Mouse (Mus musculus) limb, embryonic 14.5 days (tissue): ENCODE results near the gene Fam209. TPM values are rescaled to one million over a fixed set of nuclear protein-coding genes. Genes with fewer than 3 reads are reported as not detected.
A peak's percentile ranks its signal among the peaks of the same experiment; 100 is the strongest.

Experiments
- ATAC-seq: fragments of 200-750 bp; cut with Nextera tagmentation; 2 replicates; pipeline ENCODE4 v1.8.0; 2017; ENCODE audit warnings: low read depth, moderate number of reproducible peaks, moderate TSS enrichment; ENCODE audit not compliant: low FRiP score
- DNase-seq: peaks from one replicate; pipeline ENCODE4 v3.0.0-alpha.2; 2015; ENCODE audit warnings: low spot score
- H3K27ac ChIP-seq: fragments of 300-500 bp; sonication (generic); replicated peaks from 2 replicates; pipeline ENCODE4 v1.5.1; 2014; ENCODE audit warnings: low read depth, mild to moderate bottlenecking, low read length, moderate library complexity, mixed read lengths
- H3K27me3 ChIP-seq: fragments of 300-500 bp; sonication (generic); 2 replicates; pipeline ENCODE4 v1.6.1; 2014; ENCODE audit warnings: low read length, mixed read lengths; ENCODE audit not compliant: control insufficient read depth, insufficient read depth
- H3K36me3 ChIP-seq: fragments of 300-500 bp; sonication (generic); 2 replicates; pipeline ENCODE4 v1.6.1; 2014; ENCODE audit warnings: mild to moderate bottlenecking, low read length, moderate library complexity, mixed read lengths; ENCODE audit not compliant: control insufficient read depth, insufficient read depth
- H3K4me1 ChIP-seq: fragments of 300-500 bp; sonication (generic); 2 replicates; pipeline ENCODE4 v1.6.1; 2014; ENCODE audit warnings: antibody characterized with exemption, low read length, mixed read lengths; ENCODE audit not compliant: control insufficient read depth, insufficient read depth
- H3K4me2 ChIP-seq: fragments of 300-500 bp; sonication (generic); replicated peaks from 2 replicates; pipeline ENCODE4 v1.6.1; 2014; ENCODE audit warnings: low read depth, mild to moderate bottlenecking, low read length, moderate library complexity; ENCODE audit not compliant: severe bottlenecking
- H3K4me3 ChIP-seq: fragments of 300-500 bp; sonication (generic); replicated peaks from 2 replicates; pipeline ENCODE4 v1.5.1; 2014; ENCODE audit warnings: low read length
- H3K9ac ChIP-seq: fragments of 300-500 bp; sonication (generic); 2 replicates; pipeline ENCODE4 v1.6.1; 2014; ENCODE audit warnings: mild to moderate bottlenecking, low read depth, low read length, moderate library complexity; ENCODE audit not compliant: severe bottlenecking
- H3K9me3 ChIP-seq: fragments of 300-500 bp; sonication (generic); 2 replicates; pipeline ENCODE4 v1.6.1; 2016; ENCODE audit warnings: low read length; ENCODE audit not compliant: control insufficient read depth
- POLR2A ChIP-seq: fragments of 200-500 bp; IDR thresholded peaks from 2 replicates; pipeline ENCODE4 v1.8.0; 2012; ENCODE audit warnings: inconsistent platforms, mild to moderate bottlenecking, moderate library complexity, borderline replicate concordance; ENCODE audit not compliant: insufficient read depth, insufficient read length; ENCODE audit errors: extremely low read depth
- WGBS: fragments of 180-500 bp; shearing (Covaris S2); extraction: QIAGEN DNeasy Blood & Tissue Kit; methylation state at CpG from one replicate; pipeline ENCODE4 v1.1.7; 2014; 5-methylcytosine and 5-hydroxymethylcytosine counted together
- polyA plus RNA-seq, 2 experiments: library from polyadenylated mRNA; depleted of rRNA in 1 of 2; stranded (reverse) in 1 of 2; unstranded in 1 of 2; fragments of >200 nt; fragmentation: Nextera tagmentation in 1 of 2; extraction: Ambion mirVana in 1 of 2; gene quantifications; 2 replicates each; pipeline versions ENCODE4 v1.2.1 to v1.2.3; 2012 to 2014

Gene Fam209
- polyA plus RNA-seq, 2 experiments: 0.16 to 0.66 TPM

DNA sequence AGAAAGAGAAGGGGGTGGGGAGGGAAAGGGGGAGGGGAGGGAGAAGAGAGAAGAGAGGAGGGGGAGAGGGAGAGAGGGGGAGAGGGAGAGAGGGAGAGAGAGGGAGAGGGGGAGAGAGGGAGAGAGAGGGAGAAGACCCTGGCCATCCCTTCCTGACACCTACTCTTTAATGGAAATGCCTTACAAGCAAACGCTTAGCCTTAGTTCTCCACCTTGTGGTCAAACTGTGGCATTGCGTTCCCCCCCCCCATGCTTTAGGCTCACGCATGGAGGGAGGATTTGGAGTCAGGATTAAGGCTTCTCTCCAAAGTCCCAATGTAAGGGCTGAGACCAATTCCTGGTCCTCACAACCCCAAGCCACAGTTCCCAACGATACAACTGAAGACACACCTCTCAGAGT is 29.0 kb downstream of the Fam209 start:
- Histone ChIP-seq H3K9me3 (no peaks in the 10 kb centered on the region), H3K4me2 (no peak overlapping the region), H3K4me1 (no peaks in the 10 kb centered on the region), H3K9ac (no peak overlapping the region), H3K36me3 (no peaks in the 10 kb centered on the region), H3K27me3 (no peaks in the 10 kb centered on the region), H3K27ac (no peak overlapping the region), H3K4me3 (no peak overlapping the region)
- 0 out of 2 replicates have a peak, but pooled peaks have one; percentile 32 for ATAC-seq
- TF ChIP-seq POLR2A: no peak
- peak; percentile 52 for DNase-seq
- 4% methylated on average over 4 of the region's 4 CpGs for WGBS

- ATAC-seq (peak; percentile 47; the same call in 1 of the 2 replicates), DNase-seq (no peak)
- no peaks in the 10 kb centered on the region for H3K4me1 ChIP-seq
- H3K36me3 ChIP-seq: no peaks in the 10 kb centered on the region
- no peak overlapping the region for H3K4me3 ChIP-seq
- WGBS: 47% methylated on average over 14 of the region's 14 CpGs
- no peak overlapping the region for H3K4me2 ChIP-seq
- H3K27me3 ChIP-seq: no peaks in the 10 kb centered on the region
- no peak overlapping the region for H3K9ac ChIP-seq
- H3K27ac ChIP-seq: no peak overlapping the region
- no peak for TF ChIP-seq POLR2A
- H3K9me3 ChIP-seq: no peaks in the 10 kb centered on the region
Measured at GRCm38 (mm10) chr2:172502168-172502567, 29.8 kb downstream of the Fam209 start.

- WGBS: 90% methylated on average over 7 of the region's 7 CpGs
- H3K36me3 ChIP-seq: no peaks in the 10 kb centered on the region
- ATAC-seq: no peak
Measured at GRCm38 (mm10) chr2:172506121-172506520, 33.8 kb downstream of the Fam209 start.

DNA sequence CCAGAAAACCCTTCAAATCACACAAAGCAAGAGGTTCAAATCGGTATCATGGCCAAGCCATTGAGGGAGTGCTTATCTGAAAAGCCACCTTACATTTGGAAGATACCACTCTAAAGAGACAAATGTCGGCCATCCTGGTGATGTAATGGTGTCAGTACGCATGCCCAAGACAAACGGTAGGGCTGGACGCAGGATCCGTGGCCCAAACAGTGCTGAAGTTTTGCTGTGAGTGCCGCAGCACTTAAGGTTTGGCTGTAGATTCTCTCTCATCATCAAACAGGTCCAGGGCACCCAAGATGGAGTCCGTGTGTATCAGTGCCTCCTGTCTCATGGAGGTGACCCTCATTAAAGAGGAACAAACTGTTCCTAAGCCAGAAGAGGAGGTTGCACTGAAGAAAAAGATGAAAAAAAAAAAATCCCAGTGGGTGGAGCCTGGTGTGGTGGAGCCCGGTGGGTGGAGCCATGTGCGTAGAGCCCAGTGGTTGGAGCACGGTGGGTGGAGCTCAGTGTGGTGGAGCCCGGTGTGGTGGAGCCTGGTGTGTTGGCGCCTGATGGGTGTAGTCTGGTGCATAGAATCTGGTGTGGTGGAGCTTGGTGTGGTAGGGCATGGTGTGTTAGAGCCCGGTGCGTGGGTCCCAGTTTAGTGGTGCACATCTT is 37.9 kb downstream of the Fam209 start:
- no peak for DNase-seq
- Histone ChIP-seq H3K4me2 (no peak overlapping the region), H3K4me1 (no peaks in the 10 kb centered on the region), H3K9me3 (no peaks in the 10 kb centered on the region), H3K36me3 (no peaks in the 10 kb centered on the region), H3K4me3 (no peak overlapping the region), H3K9ac (no peak overlapping the region), H3K27me3 (no peaks in the 10 kb centered on the region), H3K27ac (no peak overlapping the region)
- WGBS: 88% methylated on average over 15 of the region's 15 CpGs
- no peak for TF ChIP-seq POLR2A
- ATAC-seq: no peak

More at GRCm38 (mm10) chr2:172506121-172506520, 33.8 kb downstream of the Fam209 start:
- Histone ChIP-seq H3K4me2 (no peak overlapping the region), H3K4me3 (no peak overlapping the region), H3K9ac (no peak overlapping the region), H3K9me3 (no peaks in the 10 kb centered on the region), H3K27me3 (no peaks in the 10 kb centered on the region), H3K4me1 (no peaks in the 10 kb centered on the region), H3K27ac (no peak overlapping the region)
- no peak for TF ChIP-seq POLR2A
- DNase-seq: no peak

GRCm38 (mm10) chr2:172510899-172511298 is 38.6 kb downstream of the Fam209 start:
- 49% methylated on average over 3 of the region's 3 CpGs for WGBS

More at GRCm38 (mm10) chr2:172510899-172511298, 38.6 kb downstream of the Fam209 start:
- Histone ChIP-seq H3K4me2 (no peak overlapping the region), H3K27me3 (no peaks in the 10 kb centered on the region), H3K36me3 (no peaks in the 10 kb centered on the region), H3K9me3 (no peaks in the 10 kb centered on the region), H3K4me3 (no peak overlapping the region), H3K9ac (no peak overlapping the region), H3K27ac (no peak overlapping the region), H3K4me1 (no peaks in the 10 kb centered on the region)
- TF ChIP-seq POLR2A: no peak
- no peak for ATAC-seq
- DNase-seq: no peak
